Mouse (Mus musculus): ENCODE data around the gene Gm17455.

DNA sequence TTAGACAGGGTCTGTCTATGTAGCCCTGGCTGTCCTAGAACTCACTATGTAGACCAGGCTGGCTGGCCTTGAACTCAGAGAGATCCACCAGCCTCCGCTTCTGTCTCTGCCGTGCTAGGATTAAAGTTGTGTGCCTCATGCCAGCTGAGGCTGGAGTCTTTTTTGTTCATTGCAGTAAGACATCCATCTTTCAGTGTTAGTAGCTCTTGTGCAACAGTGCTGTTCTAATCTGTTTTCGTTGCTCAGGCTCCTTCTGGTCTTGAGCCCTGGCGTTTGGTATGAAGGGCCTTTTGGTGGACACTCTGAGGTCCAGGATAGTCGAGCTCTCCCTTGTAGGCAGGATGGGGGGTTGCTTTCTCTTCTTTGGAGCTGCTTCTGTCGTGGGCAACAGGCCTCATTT is 36.1 kb upstream of the Gm17455 start:
- TF ChIP-seq CTCF (conservative IDR thresholded peaks at IDR 0.05; ENCODE audit: low read length), result no peak
- TF ChIP-seq NANOG (IDR thresholded peaks at IDR 0.05; ENCODE audit: borderline replicate concordance, low read length), result no peak
